Mouse (Mus musculus): ENCODE results near the gene Lexm. TPM values are rescaled to one million over a fixed set of nuclear protein-coding genes. Genes with fewer than 3 reads are reported as not detected.

Lexm gene
- polyA plus RNA-seq, 1 experiment from 2014 or later: not detected

DNA sequence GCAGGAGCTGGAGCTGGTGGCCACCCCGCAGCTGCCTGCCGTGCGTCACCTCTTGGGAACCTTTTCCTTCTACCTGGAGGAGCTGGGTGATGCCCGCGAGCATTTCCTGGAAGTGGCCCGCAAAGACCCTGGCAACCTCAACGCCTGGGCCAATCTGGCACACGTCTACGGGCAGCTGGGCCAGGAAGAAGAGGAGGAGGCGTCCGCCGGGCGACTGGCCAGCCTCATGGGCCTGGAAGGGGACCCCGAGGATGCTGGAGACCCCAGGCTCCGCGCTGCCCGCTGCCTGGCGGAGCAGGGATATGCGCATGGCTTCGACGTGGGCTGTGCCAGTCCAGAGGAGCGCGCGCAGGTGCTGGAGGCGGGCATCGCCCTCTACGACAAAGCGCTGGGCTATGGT is 5.7 kb upstream of the Lexm start:
- Histone ChIP-seq H3K27me3 (replicated peaks) (peaks cover 39% of the 10 kb centered on the region), H3K4me3 (replicated peaks) (0 out of 2 replicates have a peak overlapping the region, but pooled peaks have one; percentile 5), H3K36me3 (no peaks in the 10 kb centered on the region), H3K9ac (replicated peaks) (no peak overlapping the region), H3K9me3 (replicated peaks) (no peaks in the 10 kb centered on the region), H3K4me1 (peaks cover 23% of the 10 kb centered on the region), H3K4me2 (peak overlapping the region; percentile 20), H3K27ac (replicated peaks) (no peak overlapping the region)
- no peak for ATAC-seq (ENCODE audit: low FRiP score)
- 31% methylated on average over 28 of the region's 28 CpGs for WGBS

GRCm38 (mm10) chr4:106622030-106622493 is 5.0 kb upstream of the Lexm start, which contains the start of gene Ttc22:
Gene Ttc22 (plus strand): TSS chr4:106622432.
- ATAC-seq (ENCODE audit: low FRiP score): no peak
- Histone ChIP-seq H3K27me3 (replicated peaks) (peaks cover 39% of the 10 kb centered on the region), H3K4me2 (peak within 1 kb of the TSS; percentile 20), H3K4me3 (replicated peaks) (0 out of 2 replicates have a peak within 1 kb of the TSS, but pooled peaks have one; percentile 5), H3K9ac (replicated peaks) (no peak within 1 kb of the TSS), H3K9me3 (replicated peaks) (no peaks in the 10 kb centered on the region), H3K36me3 (no peaks in the 10 kb centered on the region), H3K27ac (replicated peaks) (no peak within 1 kb of the TSS), H3K4me1 (peaks cover 30% of the 10 kb centered on the region)
- WGBS: 27% methylated on average over 16 of the region's 16 CpGs

- no peak overlapping the region for H3K9ac ChIP-seq (replicated peaks)
Measured at GRCm38 (mm10) chr4:106621428-106621827, 4.4 kb upstream of the Lexm start.

DNA sequence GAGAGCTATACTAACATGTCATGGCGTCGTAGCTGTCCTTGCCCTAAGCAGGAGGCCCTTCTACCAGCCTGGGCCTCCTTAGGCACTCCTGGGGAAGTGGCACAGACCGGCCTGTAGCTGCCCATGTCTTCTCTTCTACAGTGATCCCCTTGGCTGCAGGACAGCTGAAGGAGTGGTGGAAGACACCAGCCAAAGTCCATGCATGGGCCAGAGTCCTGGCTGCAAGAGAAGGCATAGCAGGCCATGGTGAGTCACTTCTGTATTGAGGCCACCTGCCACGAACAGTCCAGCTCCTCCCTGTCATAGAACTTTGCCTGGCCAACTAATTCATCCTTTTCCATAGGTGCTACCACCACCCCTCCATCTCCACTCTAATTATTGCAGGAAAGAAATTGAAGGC is 1.9 kb upstream of the Lexm start:
- WGBS: 91% methylated on average over 4 of the region's 4 CpGs

More at GRCm38 (mm10) chr4:106621428-106621827, 4.4 kb upstream of the Lexm start:
- H3K27me3 ChIP-seq (replicated peaks): peaks cover 39% of the 10 kb centered on the region
- WGBS: 70% methylated on average over 3 of the region's 3 CpGs
- H3K36me3 ChIP-seq: no peaks in the 10 kb centered on the region
- H3K9me3 ChIP-seq (replicated peaks): no peaks in the 10 kb centered on the region
- peaks cover 32% of the 10 kb centered on the region for H3K4me1 ChIP-seq
- no peak overlapping the region for H3K27ac ChIP-seq (replicated peaks)
- H3K4me3 ChIP-seq (replicated peaks): no peak overlapping the region
- H3K4me2 ChIP-seq: no peak overlapping the region
- no peak for ATAC-seq (ENCODE audit: low FRiP score)

GRCm38 (mm10) chr4:106615637-106616036 is 1.4 kb downstream of the Lexm start:
- Histone ChIP-seq H3K9ac (replicated peaks) (no peak overlapping the region), H3K9me3 (replicated peaks) (no peaks in the 10 kb centered on the region), H3K4me2 (no peak overlapping the region), H3K4me3 (replicated peaks) (no peak overlapping the region), H3K4me1 (peaks cover 21% of the 10 kb centered on the region), H3K36me3 (no peaks in the 10 kb centered on the region), H3K27ac (replicated peaks) (no peak overlapping the region), H3K27me3 (replicated peaks) (peaks cover 5% of the 10 kb centered on the region; the same call in 1 of the 2 replicates)
- ATAC-seq (ENCODE audit: low FRiP score): no peak
- WGBS: 84% methylated on average over 12 of the region's 12 CpGs

More for the DNA sequence above, 1.9 kb upstream of the Lexm start:
- no peak overlapping the region for H3K4me2 ChIP-seq
- no peak overlapping the region for H3K4me3 ChIP-seq (replicated peaks)
- no peak for ATAC-seq (ENCODE audit: low FRiP score)
- H3K9me3 ChIP-seq (replicated peaks): no peaks in the 10 kb centered on the region
- H3K27me3 ChIP-seq (replicated peaks): peaks cover 27% of the 10 kb centered on the region
- H3K9ac ChIP-seq (replicated peaks): no peak overlapping the region
- H3K27ac ChIP-seq (replicated peaks): no peak overlapping the region
- peaks cover 32% of the 10 kb centered on the region for H3K4me1 ChIP-seq
- no peaks in the 10 kb centered on the region for H3K36me3 ChIP-seq

DNA sequence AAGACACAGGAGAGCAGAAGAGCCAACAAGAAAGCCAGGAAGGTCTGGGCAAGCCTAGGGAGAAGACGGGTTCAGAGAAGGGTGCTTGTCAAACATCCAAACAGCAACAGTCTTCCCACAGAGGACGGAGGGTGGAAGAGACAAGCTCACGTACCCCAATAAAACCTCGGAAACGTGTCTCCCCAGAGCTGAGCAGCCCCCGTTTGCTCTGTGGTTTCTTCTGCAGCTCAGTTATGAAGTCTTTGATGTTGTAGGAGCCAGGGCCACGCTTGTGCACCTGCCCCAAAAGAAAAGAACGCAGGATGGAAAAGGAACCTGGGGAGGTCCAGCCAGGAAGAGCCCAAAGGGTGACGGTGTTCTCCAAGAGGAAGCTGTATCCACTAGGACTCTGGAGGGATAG is 2.2 kb downstream of the Lexm start:
- no peak overlapping the region for H3K4me3 ChIP-seq (replicated peaks)
- peaks cover 5% of the 10 kb centered on the region; the same call in 1 of the 2 replicates for H3K27me3 ChIP-seq (replicated peaks)
- H3K4me2 ChIP-seq: no peak overlapping the region
- H3K9ac ChIP-seq (replicated peaks): no peak overlapping the region
- H3K9me3 ChIP-seq (replicated peaks): no peaks in the 10 kb centered on the region
- no peaks in the 10 kb centered on the region for H3K36me3 ChIP-seq
- ATAC-seq (ENCODE audit: low FRiP score): no peak
- WGBS: 83% methylated on average over 9 of the region's 9 CpGs
- H3K27ac ChIP-seq (replicated peaks): no peak overlapping the region
- peaks cover 21% of the 10 kb centered on the region for H3K4me1 ChIP-seq

- peaks cover 21% of the 10 kb centered on the region for H3K4me1 ChIP-seq
- H3K4me3 ChIP-seq (replicated peaks): no peak overlapping the region
- H3K27me3 ChIP-seq (replicated peaks): peaks cover 5% of the 10 kb centered on the region; the same call in 1 of the 2 replicates
- H3K36me3 ChIP-seq: no peaks in the 10 kb centered on the region
- peak; percentile 81 for ATAC-seq (ENCODE audit: low FRiP score)
- H3K9ac ChIP-seq (replicated peaks): no peak overlapping the region
- H3K9me3 ChIP-seq (replicated peaks): no peaks in the 10 kb centered on the region
- H3K27ac ChIP-seq (replicated peaks): no peak overlapping the region
- H3K4me2 ChIP-seq: no peak overlapping the region
- WGBS: 42% methylated on average over 7 of the region's 7 CpGs
Measured at GRCm38 (mm10) chr4:106614180-106614797, 2.8 kb downstream of the Lexm start.

DNA sequence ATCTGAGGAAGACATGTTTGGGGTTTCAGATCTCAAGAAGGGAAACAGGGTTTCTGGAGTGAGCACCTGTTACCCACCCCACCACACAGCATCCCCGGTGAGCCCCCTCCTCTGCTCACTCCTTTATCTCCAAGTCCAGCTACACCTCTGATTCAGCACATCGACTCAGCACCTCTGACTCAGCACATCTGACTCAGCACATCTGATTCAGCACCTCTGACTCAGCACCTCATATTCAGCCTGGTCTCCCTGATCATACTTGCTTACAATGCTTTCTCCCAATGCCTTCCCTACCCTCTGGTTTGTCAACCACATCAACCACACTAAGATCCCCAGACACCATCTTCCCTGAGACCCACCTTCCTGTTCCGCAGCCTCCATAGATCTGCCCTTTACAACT is 3.5 kb downstream of the Lexm start:
- H3K4me3 ChIP-seq (replicated peaks): no peak overlapping the region
- 85% methylated on average over 3 of the region's 3 CpGs for WGBS
- no peak for ATAC-seq (ENCODE audit: low FRiP score)
- no peak overlapping the region for H3K9ac ChIP-seq (replicated peaks)
- H3K9me3 ChIP-seq (replicated peaks): no peaks in the 10 kb centered on the region
- no peak overlapping the region for H3K27ac ChIP-seq (replicated peaks)
- peaks cover 5% of the 10 kb centered on the region; the same call in 1 of the 2 replicates for H3K27me3 ChIP-seq (replicated peaks)
- H3K4me1 ChIP-seq: peaks cover 21% of the 10 kb centered on the region
- no peak overlapping the region for H3K4me2 ChIP-seq
- no peaks in the 10 kb centered on the region for H3K36me3 ChIP-seq

- Histone ChIP-seq H3K9me3 (replicated peaks) (no peaks in the 10 kb centered on the region), H3K4me3 (replicated peaks) (no peak overlapping the region), H3K4me1 (peaks cover 21% of the 10 kb centered on the region), H3K27ac (replicated peaks) (no peak overlapping the region), H3K36me3 (no peaks in the 10 kb centered on the region), H3K9ac (replicated peaks) (no peak overlapping the region), H3K27me3 (replicated peaks) (peaks cover 5% of the 10 kb centered on the region; the same call in 1 of the 2 replicates), H3K4me2 (no peak overlapping the region)
- ATAC-seq (ENCODE audit: low FRiP score): no peak
- 85% methylated on average over 8 of the region's 8 CpGs for WGBS
Measured at GRCm38 (mm10) chr4:106613105-106613504, 3.9 kb downstream of the Lexm start.

DNA sequence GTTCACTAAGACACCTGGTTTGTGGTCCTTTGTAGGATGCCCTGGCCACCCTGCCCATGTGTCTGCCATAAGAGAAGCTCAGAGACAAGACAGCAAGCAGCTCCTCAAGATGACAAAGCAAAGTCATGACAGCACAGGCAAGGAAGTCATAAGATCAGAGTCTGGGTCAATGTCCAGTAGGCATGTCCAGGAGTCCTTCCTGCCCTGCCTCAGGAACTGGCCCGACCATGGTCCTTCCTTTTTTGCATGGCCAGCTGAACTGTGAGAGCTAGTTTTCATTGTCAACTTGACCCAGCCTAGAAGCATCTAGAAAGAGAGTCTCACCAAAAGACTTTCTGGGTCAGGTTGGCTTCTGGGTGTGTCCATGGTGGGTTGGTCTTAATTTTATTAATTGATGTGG is 9.1 kb downstream of the Lexm start:
- Histone ChIP-seq H3K9ac (replicated peaks) (no peak overlapping the region), H3K27ac (replicated peaks) (no peak overlapping the region), H3K36me3 (no peaks in the 10 kb centered on the region), H3K4me2 (no peak overlapping the region), H3K9me3 (replicated peaks) (no peaks in the 10 kb centered on the region), H3K27me3 (replicated peaks) (peaks cover under 1% of the 10 kb centered on the region; the same call in 1 of the 2 replicates), H3K4me3 (replicated peaks) (no peak overlapping the region), H3K4me1 (0 out of 2 replicates have a peak, but pooled peaks cover 4% of the 10 kb centered on the region)
- WGBS: 100% methylated on average over 1 of the region's 1 CpGs
- no peak for ATAC-seq (ENCODE audit: low FRiP score)

DNA sequence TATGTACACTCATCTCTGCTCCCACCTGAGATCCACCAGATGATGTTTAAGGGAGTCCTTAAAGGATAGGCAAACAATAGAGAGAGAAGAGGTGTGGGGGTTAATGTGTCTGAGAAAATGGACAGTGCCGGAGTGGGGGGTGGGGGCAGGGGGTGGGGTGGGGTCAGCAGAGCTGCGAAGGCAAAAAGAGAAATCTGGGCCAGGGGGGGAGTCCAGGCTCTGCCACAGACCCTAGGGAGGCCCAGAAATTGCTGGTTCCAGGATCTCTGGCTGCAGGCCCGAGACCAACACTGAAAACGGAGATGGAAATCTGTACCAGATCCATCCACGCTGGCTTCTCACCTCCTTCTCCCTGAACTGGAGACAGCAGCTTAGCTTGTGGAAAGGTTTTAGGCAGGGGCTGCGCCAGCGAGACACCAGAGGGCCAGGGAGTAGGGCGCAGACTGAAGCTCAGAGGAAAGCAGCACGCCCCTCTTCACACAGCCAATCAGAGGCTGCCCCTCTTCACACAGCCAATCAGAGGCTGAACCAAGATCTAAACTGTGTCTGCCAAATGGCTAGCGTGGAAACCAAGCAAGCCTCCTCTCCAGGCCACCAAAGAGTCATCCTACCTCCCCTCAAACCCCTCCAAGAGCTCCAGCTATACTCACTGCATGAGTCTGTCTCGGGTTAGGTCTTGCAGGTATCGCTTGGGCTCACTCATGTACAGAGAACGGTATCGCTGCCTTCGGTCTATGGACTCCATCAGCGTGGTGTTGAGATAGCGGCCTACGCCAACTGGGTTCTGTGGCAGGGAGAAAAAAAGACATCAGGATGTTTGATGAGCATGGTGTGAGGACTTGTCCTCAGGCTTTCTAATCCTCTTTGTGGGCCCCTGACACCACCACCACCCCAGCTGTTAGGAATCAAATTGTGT is 10.1 kb downstream of the Lexm start:
- Histone ChIP-seq H3K4me1 (0 out of 2 replicates have a peak, but pooled peaks cover 4% of the 10 kb centered on the region), H3K9ac (replicated peaks) (no peak overlapping the region), H3K4me3 (replicated peaks) (peak overlapping the region; percentile 16; the same call in 1 of the 2 replicates), H3K4me2 (peak overlapping the region; percentile 48), H3K27ac (replicated peaks) (0 out of 2 replicates have a peak overlapping the region, but pooled peaks have one; percentile 20), H3K9me3 (replicated peaks) (no peaks in the 10 kb centered on the region), H3K36me3 (no peaks in the 10 kb centered on the region), H3K27me3 (replicated peaks) (no peaks in the 10 kb centered on the region)
- 44% methylated on average over 18 of the region's 18 CpGs for WGBS
- ATAC-seq (ENCODE audit: low FRiP score): peak; percentile 88

Measured in neural tube, embryonic 15.5 days (tissue).